Mouse (Mus musculus): ENCODE data around the gene Nxph3. TPM values are rescaled to one million over a fixed set of nuclear protein-coding genes. Genes with fewer than 3 reads are reported as not detected.

The Nxph3 gene
- polyA plus RNA-seq, 1 experiment from 2014 or later, result 6.3 TPM

DNA sequence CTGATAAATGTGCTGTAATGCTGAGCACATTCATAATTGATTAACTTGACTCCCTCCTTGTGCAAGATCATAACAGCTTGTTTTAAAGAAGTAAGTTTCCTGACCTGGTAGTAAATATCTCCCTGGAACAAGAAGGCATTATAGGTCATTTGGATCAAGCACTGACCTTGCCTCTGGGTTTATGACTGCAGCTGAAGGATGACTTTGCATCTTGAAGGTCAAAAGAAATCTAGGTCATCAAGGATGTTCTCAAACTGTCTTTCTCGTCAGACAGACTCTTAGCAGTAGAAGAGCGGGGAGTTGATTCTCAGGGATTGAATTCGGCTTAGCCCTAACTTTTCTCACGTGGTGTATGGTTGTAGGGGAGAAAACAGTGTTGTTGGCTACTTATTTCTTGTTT is 33.7 kb downstream of the Nxph3 start:
- H3K27ac ChIP-seq (replicated peaks), result no peak overlapping the region
- 90% methylated on average over 4 of the region's 4 CpGs for WGBS
- no peak for ATAC-seq (replicated peaks)

DNA sequence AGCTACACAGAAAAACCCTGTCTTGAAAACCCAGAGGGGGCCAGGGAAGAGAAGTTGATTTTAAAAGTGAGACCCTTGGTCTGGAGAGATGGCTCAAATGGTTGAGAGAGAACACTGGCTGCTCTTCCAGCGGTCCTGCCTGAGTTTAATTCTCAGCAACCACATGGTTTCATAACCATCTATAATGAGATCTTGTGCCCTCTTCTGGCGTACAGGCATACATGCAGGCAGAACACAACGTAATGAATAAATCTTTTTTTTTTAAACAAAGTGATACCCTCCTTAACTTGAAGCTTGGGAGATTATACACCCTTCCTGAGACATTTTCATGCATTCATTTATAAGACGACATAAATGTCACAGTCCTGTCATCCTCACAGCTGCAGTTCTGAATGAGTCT is 34.9 kb downstream of the Nxph3 start:
- H3K27ac ChIP-seq (replicated peaks), result no peak overlapping the region
- no peaks in the 10 kb centered on the region for H3K4me1 ChIP-seq
- no peak overlapping the region for H3K4me3 ChIP-seq
- ATAC-seq (replicated peaks), result no peak
- H3K9ac ChIP-seq (replicated peaks), result no peak overlapping the region
- WGBS, result 87% methylated on average over 4 of the region's 4 CpGs
- no peaks in the 10 kb centered on the region for H3K27me3 ChIP-seq
- peaks cover 14% of the 10 kb centered on the region for H3K36me3 ChIP-seq
- no peak overlapping the region for H3K4me2 ChIP-seq (replicated peaks)
- no peaks in the 10 kb centered on the region for H3K9me3 ChIP-seq

More for the DNA sequence above, 33.7 kb downstream of the Nxph3 start:
- H3K4me3 ChIP-seq, result no peak overlapping the region
- no peaks in the 10 kb centered on the region for H3K27me3 ChIP-seq
- no peak overlapping the region for H3K9ac ChIP-seq (replicated peaks)
- no peak overlapping the region for H3K4me2 ChIP-seq (replicated peaks)
- H3K36me3 ChIP-seq, result peaks cover 20% of the 10 kb centered on the region
- H3K9me3 ChIP-seq, result no peaks in the 10 kb centered on the region
- no peaks in the 10 kb centered on the region for H3K4me1 ChIP-seq

DNA sequence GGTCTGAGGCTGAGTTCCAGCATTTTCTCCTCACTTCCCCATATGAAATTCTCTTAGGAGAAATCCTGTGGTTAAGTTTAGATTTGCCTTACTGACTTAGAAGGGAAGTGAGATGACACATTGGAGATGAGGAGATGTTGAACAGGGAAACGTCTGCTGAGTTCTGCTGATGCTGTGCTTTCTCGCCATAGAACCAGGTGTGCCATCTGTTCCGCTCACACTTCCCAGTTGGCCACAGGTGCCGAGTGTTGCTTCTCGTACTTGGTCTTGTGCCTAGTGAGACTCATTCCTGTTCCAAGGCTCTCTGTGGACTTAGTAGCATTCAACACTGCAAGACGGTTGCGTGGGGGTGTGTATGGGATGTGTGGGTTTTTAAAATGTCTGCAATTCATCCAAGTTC is 38.0 kb downstream of the Nxph3 start:
- Histone ChIP-seq H3K9me3 (no peaks in the 10 kb centered on the region), H3K4me1 (no peaks in the 10 kb centered on the region), H3K27me3 (no peaks in the 10 kb centered on the region), H3K4me2 (replicated peaks) (no peak overlapping the region), H3K27ac (replicated peaks) (0 out of 2 replicates have a peak overlapping the region, but pooled peaks have one; percentile 4), H3K36me3 (peaks cover 24% of the 10 kb centered on the region), H3K4me3 (no peak overlapping the region), H3K9ac (replicated peaks) (no peak overlapping the region)
- ATAC-seq (replicated peaks), result no peak
- WGBS, result 54% methylated on average over 7 of the region's 7 CpGs

DNA sequence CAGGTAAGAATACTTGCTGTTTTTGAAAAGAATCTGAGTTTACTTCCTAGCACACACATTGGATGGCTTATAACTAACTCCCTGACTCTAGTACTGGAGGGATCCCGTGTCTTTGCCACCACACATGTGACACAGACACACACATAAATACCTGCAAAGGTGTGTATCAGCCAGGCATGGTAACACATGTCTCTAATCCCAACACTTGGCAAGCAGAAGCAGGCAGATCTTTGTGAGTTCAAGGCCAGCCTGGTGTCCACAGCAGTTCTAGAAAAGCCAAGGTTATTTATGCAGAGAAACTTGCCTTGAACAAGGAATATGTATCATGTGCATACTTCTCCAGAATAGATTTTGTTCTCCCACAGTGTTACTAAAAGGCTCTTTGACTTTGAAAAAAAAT is 40.9 kb downstream of the Nxph3 start:
- H3K4me1 ChIP-seq, result no peaks in the 10 kb centered on the region
- H3K27ac ChIP-seq (replicated peaks), result no peak overlapping the region
- ATAC-seq (replicated peaks), result no peak
- H3K4me2 ChIP-seq (replicated peaks), result no peak overlapping the region
- H3K27me3 ChIP-seq, result no peaks in the 10 kb centered on the region
- no peak overlapping the region for H3K9ac ChIP-seq (replicated peaks)
- H3K4me3 ChIP-seq, result no peak overlapping the region
- peaks cover 29% of the 10 kb centered on the region for H3K36me3 ChIP-seq
- no peaks in the 10 kb centered on the region for H3K9me3 ChIP-seq
- 93% methylated on average over 1 of the region's 1 CpGs for WGBS

DNA sequence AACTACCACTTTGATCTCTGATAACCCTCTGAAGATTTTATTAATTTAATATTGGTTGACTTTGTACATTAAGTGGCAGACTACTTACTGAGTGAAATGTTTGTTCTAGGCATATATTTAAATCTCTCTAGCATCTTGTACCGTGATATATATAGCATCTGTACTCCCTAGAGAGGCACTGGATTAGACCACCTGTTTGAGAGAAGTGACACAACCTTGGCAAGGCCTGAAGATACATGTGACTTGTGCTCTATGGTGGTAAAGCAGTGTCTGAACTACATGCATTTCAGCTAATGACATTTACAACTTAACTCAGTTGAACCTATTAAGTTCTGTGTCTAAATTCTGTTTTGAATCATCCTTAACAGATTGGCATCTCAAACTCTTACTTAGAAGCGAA is 41.4 kb downstream of the Nxph3 start:
- Histone ChIP-seq H3K4me1 (no peaks in the 10 kb centered on the region), H3K9me3 (no peaks in the 10 kb centered on the region), H3K36me3 (peaks cover 29% of the 10 kb centered on the region), H3K9ac (replicated peaks) (no peak overlapping the region), H3K4me2 (replicated peaks) (no peak overlapping the region), H3K4me3 (no peak overlapping the region), H3K27me3 (no peaks in the 10 kb centered on the region), H3K27ac (replicated peaks) (no peak overlapping the region)
- ATAC-seq (replicated peaks), result no peak
- WGBS, result 84% methylated on average over 2 of the region's 2 CpGs

DNA sequence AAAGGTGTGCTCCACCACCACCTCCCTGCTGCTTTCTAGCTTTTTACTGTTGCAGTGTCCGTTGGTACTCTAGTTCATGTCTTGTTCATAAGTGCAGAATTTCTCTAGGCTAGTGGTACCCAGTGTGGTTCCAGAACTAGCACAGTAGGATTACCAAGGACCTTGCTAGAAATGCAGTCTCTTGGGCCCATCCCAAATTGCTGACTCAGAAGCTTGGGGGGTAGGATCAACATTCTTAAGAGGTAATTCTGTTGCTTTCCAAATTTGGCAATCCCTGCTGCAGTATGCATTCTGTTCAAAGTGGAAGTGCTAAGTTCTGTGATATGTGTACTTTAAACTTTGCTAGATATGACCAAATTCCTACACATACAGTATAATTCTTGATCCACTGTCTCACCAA is 46.6 kb downstream of the Nxph3 start:
- H3K36me3 ChIP-seq, result peaks cover 14% of the 10 kb centered on the region
- 92% methylated on average over 1 of the region's 1 CpGs for WGBS
- no peak for ATAC-seq (replicated peaks)
- no peaks in the 10 kb centered on the region for H3K27me3 ChIP-seq
- H3K4me3 ChIP-seq, result no peak overlapping the region
- no peaks in the 10 kb centered on the region for H3K9me3 ChIP-seq
- H3K4me1 ChIP-seq, result no peaks in the 10 kb centered on the region
- H3K27ac ChIP-seq (replicated peaks), result no peak overlapping the region
- no peak overlapping the region for H3K9ac ChIP-seq (replicated peaks)
- H3K4me2 ChIP-seq (replicated peaks), result no peak overlapping the region

DNA sequence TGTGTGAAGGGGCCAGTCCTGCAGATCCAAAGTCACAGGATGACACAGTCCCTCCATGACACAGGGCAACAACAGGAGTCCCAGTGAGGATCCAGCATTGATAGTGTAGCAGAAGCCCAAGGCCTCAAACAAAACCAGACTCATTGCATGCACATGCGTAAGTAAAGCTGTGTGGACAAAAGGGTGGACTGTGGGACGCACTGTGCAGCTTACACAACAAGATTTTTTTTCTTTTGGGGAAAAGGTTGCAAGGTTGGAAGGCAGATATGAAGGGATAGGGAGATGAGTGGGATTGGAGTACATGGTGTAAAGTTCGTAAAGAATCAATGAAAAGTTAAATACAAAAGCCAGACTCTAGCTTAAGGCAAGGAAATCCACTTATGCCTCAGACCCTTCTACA is 52.2 kb downstream of the Nxph3 start:
- no peak overlapping the region for H3K4me3 ChIP-seq
- no peak overlapping the region for H3K27ac ChIP-seq (replicated peaks)
- no peak overlapping the region for H3K9ac ChIP-seq (replicated peaks)
- H3K36me3 ChIP-seq, result no peaks in the 10 kb centered on the region
- no peak overlapping the region for H3K4me2 ChIP-seq (replicated peaks)
- H3K27me3 ChIP-seq, result no peaks in the 10 kb centered on the region
- no peaks in the 10 kb centered on the region for H3K9me3 ChIP-seq
- 94% methylated on average over 3 of the region's 3 CpGs for WGBS
- ATAC-seq (replicated peaks), result no peak
- H3K4me1 ChIP-seq, result no peaks in the 10 kb centered on the region

DNA sequence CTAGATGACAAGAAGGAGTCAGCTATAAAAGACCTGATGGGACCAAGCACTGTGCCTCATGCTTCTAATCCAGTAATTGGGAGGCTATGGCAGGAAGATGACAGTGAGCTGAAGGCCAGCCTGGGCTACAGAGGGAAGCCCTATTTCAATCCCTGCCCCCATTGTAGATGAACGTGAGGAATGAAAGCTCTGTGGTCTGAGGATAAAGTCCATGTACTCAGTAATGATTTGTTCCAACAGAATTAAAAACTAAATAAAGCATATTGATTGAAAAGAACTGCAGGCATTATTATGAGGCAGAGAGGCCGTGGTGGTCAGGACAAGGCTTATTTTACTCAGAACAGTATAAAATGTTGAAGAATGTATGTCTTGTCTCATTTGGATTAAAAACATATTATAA is 53.5 kb downstream of the Nxph3 start:
- Histone ChIP-seq H3K9ac (replicated peaks) (no peak overlapping the region), H3K9me3 (no peaks in the 10 kb centered on the region), H3K4me3 (no peak overlapping the region), H3K4me1 (no peaks in the 10 kb centered on the region), H3K27ac (replicated peaks) (no peak overlapping the region), H3K4me2 (replicated peaks) (no peak overlapping the region), H3K36me3 (no peaks in the 10 kb centered on the region), H3K27me3 (no peaks in the 10 kb centered on the region)
- WGBS, result 83% methylated on average over 2 of the region's 2 CpGs
- ATAC-seq (replicated peaks), result no peak

Other genes starting within 250 kb of the Nxph3 start
- 75.7 and 75.9 TPM in 2 replicates for gene Kat7, start 204.3 kb downstream of the Nxph3 start, polyA plus RNA-seq (2015; fragmentation: Nextera tagmentation; extraction: Ambion mirVana)
- 3.0 and 3.5 TPM in 2 replicates for gene Fam117a, start 177.6 kb downstream of the Nxph3 start, polyA plus RNA-seq (2015; fragmentation: Nextera tagmentation; extraction: Ambion mirVana)
- 150 and 155 TPM in 2 replicates for gene Slc35b1, start 129.9 kb downstream of the Nxph3 start, polyA plus RNA-seq (2015; fragmentation: Nextera tagmentation; extraction: Ambion mirVana)
- gene Spop, start 100.5 kb downstream of the Nxph3 start, polyA plus RNA-seq (2015; fragmentation: Nextera tagmentation; extraction: Ambion mirVana), result 221 and 226 TPM in 2 replicates
- gene Ngfr, start 73.2 kb upstream of the Nxph3 start, polyA plus RNA-seq (2015; fragmentation: Nextera tagmentation; extraction: Ambion mirVana), result 6.1 and 7.9 TPM in 2 replicates
- 187 and 192 TPM in 2 replicates for gene Phb, start 152.4 kb upstream of the Nxph3 start, polyA plus RNA-seq (2015; fragmentation: Nextera tagmentation; extraction: Ambion mirVana)
- gene Zfp652, start 198.1 kb upstream of the Nxph3 start, polyA plus RNA-seq (2015; fragmentation: Nextera tagmentation; extraction: Ambion mirVana), result 32.5 and 35.4 TPM in 2 replicates
- 1.4 and 1.9 TPM in 2 replicates for gene B130006D01Rik, start 209.0 kb upstream of the Nxph3 start, polyA plus RNA-seq (2015; fragmentation: Nextera tagmentation; extraction: Ambion mirVana)

Data from forebrain, embryonic 15.5 days (tissue).